Mouse (Mus musculus) hindbrain, embryonic 13.5 days (tissue): ENCODE measurements at regions not wholly inside any gene's neighbourhood (a gene's known extent, or its start where the extent isn't known, plus 50 kb on each side); places are given as distances from the start of the nearest gene placed in this dataset. TPM values are rescaled to one million over a fixed set of nuclear protein-coding genes. Genes with fewer than 3 reads are reported as not detected.

Experiments
- ATAC-seq: fragments of 200-750 bp; cut with Nextera tagmentation; 2 replicates; pipeline ENCODE4 v1.8.0; 2017; ENCODE audit warnings: moderate TSS enrichment; ENCODE audit not compliant: low FRiP score
- H3K27ac ChIP-seq: fragments of 300-500 bp; sonication (generic); 2 replicates; pipeline ENCODE4 v1.5.1; 2015; ENCODE audit warnings: inconsistent platforms, mild to moderate bottlenecking, moderate library complexity
- H3K27me3 ChIP-seq: fragments of 300-500 bp; sonication (generic); 2 replicates; pipeline ENCODE4 v1.6.1; 2015; ENCODE audit warnings: mild to moderate bottlenecking, inconsistent platforms
- H3K36me3 ChIP-seq: fragments of 300-500 bp; sonication (generic); 2 replicates; pipeline ENCODE4 v1.6.1; 2015; ENCODE audit warnings: mild to moderate bottlenecking, inconsistent platforms
- H3K4me1 ChIP-seq: fragments of 300-500 bp; sonication (generic); replicated peaks from 2 replicates; pipeline ENCODE4 v1.6.1; 2015; ENCODE audit warnings: inconsistent platforms
- H3K4me2 ChIP-seq: fragments of 300-500 bp; sonication (generic); 2 replicates; pipeline ENCODE4 v1.6.1; 2015; ENCODE audit warnings: inconsistent platforms, mild to moderate bottlenecking, moderate library complexity
- H3K4me3 ChIP-seq: fragments of 300-500 bp; sonication (generic); 2 replicates; pipeline ENCODE4 v1.5.1; 2015; ENCODE audit warnings: mild to moderate bottlenecking, inconsistent platforms
- H3K9ac ChIP-seq: fragments of 300-500 bp; sonication (generic); 2 replicates; pipeline ENCODE4 v1.6.1; 2015; ENCODE audit warnings: mild to moderate bottlenecking, inconsistent platforms
- H3K9me3 ChIP-seq: fragments of 300-500 bp; sonication (generic); 2 replicates; pipeline ENCODE4 v1.6.1; 2016; ENCODE audit warnings: inconsistent platforms
- WGBS: fragments of 180-500 bp; shearing (Covaris S2); methylation state at CpG from one replicate; pipeline ENCODE4 v1.1.7; 2015; 5-methylcytosine and 5-hydroxymethylcytosine counted together
- microRNA-seq: library from miRNA; unstranded; fragments of <30 nt; microRNA quantifications from one replicate; pipeline ENCODE4, GENCODE M21; 2016

DNA sequence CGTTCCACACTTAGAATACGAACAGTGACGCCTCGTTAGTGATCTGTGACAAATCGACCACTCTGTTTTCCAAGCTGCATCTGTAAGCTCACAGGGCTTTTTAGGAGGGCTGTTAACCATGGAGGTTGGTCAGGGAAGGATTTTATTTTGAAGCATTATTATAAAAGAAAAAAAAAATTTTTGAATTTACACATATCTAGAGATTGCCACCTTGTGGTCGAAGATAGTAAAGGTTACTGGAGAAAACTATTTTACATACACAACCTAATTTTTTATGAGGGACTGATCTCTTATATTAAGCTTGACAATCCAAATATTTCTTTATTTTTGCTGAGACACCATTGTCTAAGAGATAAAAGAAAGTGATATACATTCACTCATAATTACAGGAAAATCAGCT lies 937.2 kb downstream of the Sorcs1 start:
- WGBS, result 77% methylated on average over 6 of the region's 6 CpGs
- Histone ChIP-seq H3K36me3 (no peaks in the 10 kb centered on the region), H3K27me3 (no peaks in the 10 kb centered on the region), H3K9ac (no peak overlapping the region), H3K9me3 (no peaks in the 10 kb centered on the region), H3K4me1 (peaks cover 9% of the 10 kb centered on the region), H3K4me2 (no peak overlapping the region), H3K4me3 (no peak overlapping the region), H3K27ac (no peak overlapping the region)
- no peak for ATAC-seq

DNA sequence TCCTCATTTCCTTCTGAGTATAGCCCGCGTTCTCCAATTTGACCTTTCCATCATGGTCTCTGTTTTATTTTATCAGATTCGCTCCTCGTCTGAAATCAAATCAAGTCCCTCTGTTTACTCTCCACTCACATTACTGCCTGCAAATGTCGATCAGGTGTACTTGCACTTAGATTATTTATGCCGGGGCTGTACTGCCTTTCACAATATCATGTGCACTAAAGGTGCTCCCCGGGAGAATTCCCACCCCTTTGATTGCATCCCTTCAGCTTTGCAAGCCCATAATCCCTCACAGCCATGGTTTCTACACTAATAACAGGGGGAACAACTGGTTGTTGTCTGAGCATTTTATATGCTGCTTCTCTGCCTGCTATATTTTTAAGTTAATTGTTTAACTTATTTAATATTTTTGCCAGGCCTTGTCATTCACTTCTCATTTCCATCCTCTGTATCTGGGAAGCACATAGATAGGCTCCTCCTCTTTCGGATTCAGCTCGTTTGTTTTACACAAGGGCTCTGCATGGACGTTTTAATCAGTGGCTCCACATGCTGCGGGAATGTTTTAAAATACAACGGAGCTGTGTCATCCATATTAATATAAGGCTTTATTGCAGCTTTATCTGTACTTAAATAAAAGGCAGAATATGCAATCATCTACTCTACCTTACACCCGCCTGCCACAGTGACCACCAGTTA lies 938.8 kb downstream of the Sorcs1 start:
- Histone ChIP-seq H3K4me3 (no peak overlapping the region), H3K9me3 (no peaks in the 10 kb centered on the region), H3K36me3 (no peaks in the 10 kb centered on the region), H3K4me2 (peak overlapping the region; percentile 13; the same call in 1 of the 2 replicates), H3K9ac (no peak overlapping the region), H3K4me1 (peaks cover 9% of the 10 kb centered on the region), H3K27ac (peak overlapping the region; percentile 58), H3K27me3 (no peaks in the 10 kb centered on the region)
- WGBS, result 44% methylated on average over 13 of the region's 13 CpGs
- ATAC-seq, result no peak

DNA sequence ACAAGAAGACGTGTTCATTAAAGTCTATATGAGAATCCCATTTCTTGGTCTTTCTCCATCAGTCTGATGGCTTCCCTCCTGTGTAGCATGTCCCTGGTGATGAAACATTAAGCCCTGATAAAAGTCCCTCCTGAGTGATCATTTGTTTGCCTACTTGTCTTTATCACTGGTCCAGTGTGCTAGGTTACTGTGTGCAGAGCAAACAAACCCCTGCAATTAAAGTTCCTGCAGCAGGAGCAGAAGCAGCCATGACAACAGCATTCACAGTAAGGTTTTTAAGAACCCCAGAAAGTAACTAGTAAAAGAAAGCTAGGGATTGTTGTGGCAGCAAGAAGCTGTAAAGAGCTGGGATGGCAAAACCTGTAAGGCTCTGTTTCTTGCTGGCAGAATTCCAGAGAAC lies 980.8 kb downstream of the Sorcs1 start:
- Histone ChIP-seq H3K4me1 (no peaks in the 10 kb centered on the region), H3K27ac (no peak overlapping the region), H3K4me3 (no peak overlapping the region), H3K9ac (no peak overlapping the region), H3K4me2 (no peak overlapping the region), H3K27me3 (no peaks in the 10 kb centered on the region), H3K36me3 (no peaks in the 10 kb centered on the region), H3K9me3 (no peaks in the 10 kb centered on the region)
- ATAC-seq, result peak; percentile 73
- WGBS, result 71% methylated on average over 1 of the region's 1 CpGs

DNA sequence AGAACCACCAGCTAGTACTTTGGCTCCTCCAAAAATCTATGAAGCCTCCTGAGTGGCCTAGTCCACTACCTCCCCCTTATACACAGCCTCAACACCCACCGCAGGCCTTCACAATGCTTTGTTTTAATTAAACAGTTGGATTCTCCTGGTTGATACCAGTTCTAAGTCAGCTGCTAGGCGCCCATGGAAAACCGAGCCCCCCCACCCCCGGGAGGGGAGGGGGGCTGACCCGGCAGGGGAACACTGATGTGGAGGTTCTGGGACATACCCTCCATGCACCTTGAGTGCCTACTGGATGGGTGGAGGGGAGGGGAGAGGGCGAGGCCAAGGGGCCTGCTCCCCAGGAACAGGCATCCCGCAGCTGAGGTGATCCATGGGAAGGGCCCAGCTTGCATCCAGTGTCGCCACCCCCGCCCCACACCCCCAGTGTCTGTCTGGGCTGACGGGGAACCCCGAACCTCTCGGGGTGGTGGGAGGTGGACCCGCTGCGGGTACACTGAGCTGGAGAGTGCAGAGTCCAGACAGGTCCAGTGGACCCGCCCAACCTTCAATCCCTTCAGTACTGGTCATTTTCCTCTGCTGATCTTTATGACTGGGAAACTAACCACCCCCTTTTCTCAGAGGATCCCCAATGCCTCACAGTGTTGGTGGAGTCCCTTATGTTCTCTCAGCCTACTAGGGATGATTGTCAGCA lies 992.7 kb downstream of the Sorcs1 start:
- Histone ChIP-seq H3K4me2 (no peak overlapping the region), H3K27me3 (no peaks in the 10 kb centered on the region), H3K27ac (no peak overlapping the region), H3K9me3 (peaks cover 15% of the 10 kb centered on the region; the same call in 1 of the 2 replicates), H3K4me3 (no peak overlapping the region), H3K9ac (no peak overlapping the region), H3K4me1 (0 out of 2 replicates have a peak, but pooled peaks cover 5% of the 10 kb centered on the region), H3K36me3 (no peaks in the 10 kb centered on the region)
- ATAC-seq, result no peak
- WGBS, result 93% methylated on average over 15 of the region's 15 CpGs

DNA sequence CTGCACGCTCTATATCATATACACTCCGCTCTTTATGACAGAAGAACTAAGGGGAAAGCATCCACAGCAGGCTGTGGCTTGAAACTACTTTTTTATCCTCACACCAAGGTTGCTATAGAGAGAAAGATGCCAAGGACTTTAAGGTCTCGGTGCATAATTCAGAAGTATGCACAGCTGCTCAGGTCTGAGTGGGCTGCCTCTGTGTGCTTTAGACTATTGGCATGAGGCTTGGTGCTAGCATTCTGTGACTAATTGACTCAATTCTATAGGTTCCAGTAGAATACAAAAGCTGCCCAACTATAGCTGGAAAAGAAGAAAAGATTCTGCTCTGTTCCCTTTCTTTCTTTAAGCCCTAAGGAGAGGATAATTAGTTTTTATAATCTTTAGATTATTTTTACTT lies 997.2 kb downstream of the Sorcs1 start:
- Histone ChIP-seq H3K27ac (no peak overlapping the region), H3K4me1 (0 out of 2 replicates have a peak, but pooled peaks cover 5% of the 10 kb centered on the region), H3K9ac (no peak overlapping the region), H3K4me2 (no peak overlapping the region), H3K4me3 (no peak overlapping the region), H3K36me3 (no peaks in the 10 kb centered on the region), H3K27me3 (no peaks in the 10 kb centered on the region), H3K9me3 (peaks cover 15% of the 10 kb centered on the region; the same call in 1 of the 2 replicates)
- ATAC-seq, result no peak
- WGBS, result 49% methylated on average over 3 of the region's 3 CpGs

DNA sequence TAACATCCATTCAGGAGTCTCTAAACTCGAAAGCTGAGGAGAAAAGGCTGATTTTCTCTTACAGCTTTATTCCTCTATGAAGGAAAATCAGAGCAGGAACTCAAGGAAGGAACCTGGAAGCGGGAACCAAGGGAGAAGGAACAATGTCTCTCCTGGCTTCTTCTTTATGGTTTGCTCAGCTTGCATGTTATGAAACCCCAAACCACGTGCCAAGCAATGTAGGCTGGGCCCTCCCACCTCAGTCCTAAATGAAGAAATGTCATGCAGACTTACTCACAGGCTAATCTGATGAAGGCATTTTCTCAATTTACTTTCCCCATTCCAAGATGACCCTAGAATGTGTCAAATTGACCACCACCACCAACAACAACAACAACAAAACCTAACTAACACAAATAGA lies 998.4 kb downstream of the Sorcs1 start:
- no peak overlapping the region for H3K4me2 ChIP-seq
- H3K36me3 ChIP-seq, result no peaks in the 10 kb centered on the region
- no peaks in the 10 kb centered on the region for H3K27me3 ChIP-seq
- H3K9me3 ChIP-seq, result peaks cover 10% of the 10 kb centered on the region; the same call in 1 of the 2 replicates
- no peak for ATAC-seq
- H3K4me1 ChIP-seq, result 0 out of 2 replicates have a peak, but pooled peaks cover 5% of the 10 kb centered on the region
- WGBS, result 86% methylated on average over 3 of the region's 3 CpGs
- H3K27ac ChIP-seq, result no peak overlapping the region
- H3K4me3 ChIP-seq, result no peak overlapping the region
- no peak overlapping the region for H3K9ac ChIP-seq

DNA sequence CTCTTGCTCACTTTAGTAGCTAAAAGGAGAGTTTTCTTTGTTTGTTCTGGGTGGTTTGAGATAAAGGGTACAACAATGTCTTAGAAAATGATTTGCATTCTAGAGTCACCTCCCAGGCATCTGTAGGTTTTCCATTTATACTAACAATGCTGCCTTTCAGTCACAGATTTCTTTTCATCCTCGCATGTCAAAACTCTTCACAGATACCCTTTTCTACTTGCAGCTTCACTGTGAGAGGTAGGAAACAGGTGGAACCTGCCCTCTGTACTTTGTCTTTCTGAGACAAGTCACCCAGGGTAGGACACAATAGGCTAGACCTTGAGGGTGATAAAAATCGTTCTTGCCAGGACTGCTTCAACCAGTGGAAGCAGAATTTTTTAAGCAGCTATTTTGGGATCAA lies 1002.5 kb downstream of the Sorcs1 start:
- H3K9me3 ChIP-seq, result no peaks in the 10 kb centered on the region
- H3K4me2 ChIP-seq, result no peak overlapping the region
- 0 out of 2 replicates have a peak, but pooled peaks cover 2% of the 10 kb centered on the region for H3K4me1 ChIP-seq
- WGBS, result 15% methylated on average over 2 of the region's 2 CpGs
- no peak overlapping the region for H3K9ac ChIP-seq
- no peaks in the 10 kb centered on the region for H3K36me3 ChIP-seq
- no peaks in the 10 kb centered on the region for H3K27me3 ChIP-seq
- ATAC-seq, result no peak
- H3K27ac ChIP-seq, result no peak overlapping the region
- H3K4me3 ChIP-seq, result no peak overlapping the region

DNA sequence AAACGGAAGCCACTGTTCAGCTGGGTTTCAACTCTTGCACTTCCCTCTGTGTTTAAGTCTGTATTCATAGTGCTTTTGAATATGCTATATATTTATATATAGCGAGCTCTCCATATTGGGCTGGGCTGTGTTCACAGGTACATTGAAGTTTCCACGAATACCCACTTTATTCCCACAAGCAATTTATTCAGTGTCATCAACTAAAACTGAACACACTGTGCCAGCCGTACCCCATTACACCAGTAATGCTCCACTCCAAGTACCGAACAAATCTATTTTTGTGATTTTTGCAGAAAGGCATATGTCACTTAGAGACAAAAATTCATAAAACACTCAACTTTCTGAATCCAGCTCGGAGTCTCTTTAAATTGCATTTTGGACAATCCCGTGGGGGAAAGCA lies 1048.5 kb downstream of the Sorcs1 start:
- H3K4me3 ChIP-seq, result no peak overlapping the region
- H3K27ac ChIP-seq, result no peak overlapping the region
- H3K9ac ChIP-seq, result no peak overlapping the region
- H3K9me3 ChIP-seq, result no peaks in the 10 kb centered on the region
- H3K4me2 ChIP-seq, result no peak overlapping the region
- H3K4me1 ChIP-seq, result no peaks in the 10 kb centered on the region
- no peaks in the 10 kb centered on the region for H3K27me3 ChIP-seq
- WGBS, result 88% methylated on average over 7 of the region's 7 CpGs
- H3K36me3 ChIP-seq, result no peaks in the 10 kb centered on the region
- no peak for ATAC-seq

DNA sequence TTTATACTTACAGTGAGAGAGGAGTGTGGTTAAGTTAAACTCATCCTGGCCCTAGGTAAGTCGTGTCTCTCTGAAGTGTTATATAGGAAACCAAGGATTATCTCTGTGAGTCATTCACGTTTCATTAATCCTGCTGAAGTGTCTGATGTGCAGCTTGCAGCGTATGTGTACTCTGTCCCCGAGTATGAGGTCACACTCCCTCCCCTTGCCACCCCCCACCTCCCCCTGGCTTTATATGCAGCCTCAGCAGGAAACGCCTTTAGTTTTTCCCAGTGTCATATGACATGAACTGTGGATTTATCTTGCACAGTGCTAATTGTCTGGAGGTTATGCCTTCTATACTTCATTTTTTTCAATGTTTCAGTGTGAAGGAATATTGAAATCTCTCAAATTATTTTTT lies 1058.5 kb downstream of the Sorcs1 start:
- H3K27me3 ChIP-seq, result no peaks in the 10 kb centered on the region
- H3K9me3 ChIP-seq, result no peaks in the 10 kb centered on the region
- H3K4me3 ChIP-seq, result no peak overlapping the region
- WGBS, result 47% methylated on average over 5 of the region's 5 CpGs
- no peak overlapping the region for H3K9ac ChIP-seq
- H3K4me1 ChIP-seq, result no peaks in the 10 kb centered on the region
- H3K36me3 ChIP-seq, result no peaks in the 10 kb centered on the region
- no peak for ATAC-seq
- H3K27ac ChIP-seq, result no peak overlapping the region
- H3K4me2 ChIP-seq, result no peak overlapping the region

DNA sequence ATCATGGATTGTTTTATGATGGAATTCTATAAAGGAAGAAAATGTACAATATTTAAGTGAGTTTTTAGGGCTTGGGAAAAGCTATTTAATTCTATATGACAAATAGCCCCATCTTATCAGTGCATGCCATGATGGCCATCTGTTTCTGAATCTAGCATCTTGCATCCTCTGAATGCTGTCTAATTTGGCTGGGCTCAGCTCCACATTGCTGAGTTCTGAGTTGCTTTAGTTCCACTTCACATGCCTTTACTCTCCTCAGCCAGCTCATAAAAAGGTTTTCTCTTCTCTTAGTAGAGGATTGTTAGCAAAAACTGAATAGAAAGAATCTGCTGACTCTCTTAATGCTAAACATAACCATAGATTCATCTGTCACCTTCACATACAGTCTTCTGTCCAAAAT lies 1063.4 kb downstream of the Sorcs1 start:
- Histone ChIP-seq H3K36me3 (no peaks in the 10 kb centered on the region), H3K27me3 (no peaks in the 10 kb centered on the region), H3K27ac (no peak overlapping the region), H3K4me2 (no peak overlapping the region), H3K4me3 (no peak overlapping the region), H3K9me3 (no peaks in the 10 kb centered on the region), H3K9ac (no peak overlapping the region), H3K4me1 (no peaks in the 10 kb centered on the region)
- ATAC-seq, result no peak

Small RNAs in the stretch of these regions (microRNA-seq; reads per million reads assigned to microRNA genes)
- gene Gm27935, result not detected
